Mouse (Mus musculus): Measurements from ENCODE around the gene Ttc1. TPM values are rescaled to one million over a fixed set of nuclear protein-coding genes. Genes with fewer than 3 reads are reported as not detected.

Ttc1 gene
- 77.5 and 83.9 TPM in 2 replicates for polyA plus RNA-seq (2016; fragmentation: Nextera tagmentation; extraction: Ambion mirVana)

DNA sequence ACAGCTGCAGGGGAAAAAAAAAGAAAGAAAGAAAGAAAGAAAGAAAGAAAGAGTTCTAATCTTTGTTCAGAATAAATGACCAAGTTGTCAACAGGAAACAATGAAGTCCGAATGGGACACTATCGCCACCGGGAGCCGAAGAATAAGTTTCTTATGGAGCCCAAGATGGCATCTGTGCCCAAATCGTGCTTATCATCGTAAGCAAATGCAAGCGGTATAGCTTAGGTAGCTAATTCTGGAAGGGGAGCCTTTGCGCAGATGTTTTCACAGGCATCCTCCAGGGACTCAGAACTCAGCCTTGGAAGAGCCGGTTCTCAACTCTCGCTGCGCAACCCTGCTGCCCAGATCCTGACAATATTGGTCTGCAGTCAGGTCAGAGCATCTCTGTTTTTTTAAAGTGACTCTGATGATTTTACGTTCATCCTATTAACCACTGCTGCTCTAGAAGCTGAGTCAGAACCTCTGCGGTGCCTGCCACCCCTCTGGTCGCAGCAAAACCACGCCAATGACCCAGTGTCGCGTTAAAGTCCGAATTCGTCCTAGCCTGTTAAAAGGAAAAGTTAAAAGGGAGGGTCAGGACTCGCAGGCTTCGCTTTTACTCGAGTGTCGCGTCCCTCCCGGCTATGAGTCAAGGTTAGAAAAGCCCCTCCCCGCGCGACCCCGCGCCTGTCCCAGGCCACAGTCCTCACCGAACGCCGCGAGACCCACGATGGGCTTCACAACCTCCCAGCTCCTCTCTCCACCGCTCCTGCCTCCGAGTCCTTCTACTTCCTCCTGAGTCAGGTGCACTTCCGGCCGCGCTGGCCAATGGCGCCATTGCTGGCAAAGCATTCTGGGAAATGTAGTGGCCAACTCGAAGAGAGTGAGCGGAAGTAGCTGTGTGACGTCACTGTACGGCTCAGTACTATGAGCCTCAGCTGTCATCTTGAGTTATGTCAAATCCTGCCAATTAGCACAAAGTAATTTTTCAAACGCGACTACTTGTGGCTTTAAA lies at the start of gene Ttc1:
Gene Ttc1 (minus strand): TSS at position 776 of the 994 bp plus-strand sequence.
- Histone ChIP-seq H3K9ac (peak within 1 kb of the TSS; percentile 77), H3K36me3 (replicated peaks) (peaks cover 23% of the 10 kb centered on the region), H3K4me2 (peak within 1 kb of the TSS; percentile 87), H3K9me3 (no peaks in the 10 kb centered on the region), H3K27me3 (no peaks in the 10 kb centered on the region; the same call in 1 of the 2 replicates), H3K4me1 (peaks cover 9% of the 10 kb centered on the region), H3K4me3 (replicated peaks) (peak within 1 kb of the TSS; percentile 72), H3K27ac (peak within 1 kb of the TSS; percentile 10; the same call in 1 of the 2 replicates)
- peak; percentile 99 for ATAC-seq (ENCODE audit: low FRiP score)
- WGBS: 3% methylated on average over 47 of the region's 47 CpGs

DNA sequence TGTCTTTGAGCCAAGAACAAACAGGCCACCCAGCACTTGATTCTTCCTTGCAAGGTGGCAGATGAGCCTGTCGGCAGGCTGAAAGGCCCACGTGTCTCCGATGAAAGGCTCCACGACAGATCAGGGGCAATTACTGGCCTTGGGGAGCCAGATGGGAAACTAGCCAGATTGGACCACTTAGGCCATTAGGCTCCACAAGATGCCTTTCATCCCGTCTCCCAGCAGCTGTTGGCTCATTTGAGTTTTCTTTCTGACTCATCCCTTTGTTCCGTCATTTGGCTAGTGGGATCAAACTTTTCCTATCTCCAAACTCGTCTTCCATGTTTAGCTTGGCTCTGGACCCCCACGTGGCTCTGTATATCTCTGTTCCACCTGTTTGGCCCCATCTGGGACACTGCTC lies 48.2 kb upstream of the Ttc1 start:
- Histone ChIP-seq H3K9me3 (no peaks in the 10 kb centered on the region), H3K36me3 (replicated peaks) (no peaks in the 10 kb centered on the region), H3K4me1 (no peaks in the 10 kb centered on the region), H3K9ac (no peak overlapping the region), H3K4me3 (replicated peaks) (no peak overlapping the region), H3K27me3 (no peaks in the 10 kb centered on the region), H3K27ac (no peak overlapping the region), H3K4me2 (no peak overlapping the region)
- no peak for ATAC-seq (ENCODE audit: low FRiP score)
- WGBS: 77% methylated on average over 8 of the region's 8 CpGs

DNA sequence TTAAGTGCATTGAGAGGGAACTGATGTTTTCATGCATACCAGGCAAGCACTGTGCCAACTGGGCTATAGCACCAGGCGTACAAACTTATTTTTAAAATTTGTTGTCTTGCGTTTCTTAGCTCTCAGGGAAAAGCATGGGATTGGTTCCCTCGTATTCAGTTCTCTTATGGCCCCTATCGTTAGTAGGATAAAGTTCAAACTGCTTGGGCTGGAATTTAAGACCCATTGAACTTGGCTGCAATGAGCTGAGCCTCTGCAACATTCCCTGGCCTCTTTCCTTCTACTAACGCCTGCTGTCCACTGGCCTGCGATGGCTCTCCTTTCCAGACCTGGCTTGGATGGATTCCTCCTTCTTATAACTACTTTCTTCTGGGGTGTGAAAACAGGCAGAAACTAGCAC lies 42.6 kb upstream of the Ttc1 start:
- no peaks in the 10 kb centered on the region for H3K36me3 ChIP-seq (replicated peaks)
- 89% methylated on average over 6 of the region's 6 CpGs for WGBS
- no peak overlapping the region for H3K4me2 ChIP-seq
- H3K4me1 ChIP-seq: no peaks in the 10 kb centered on the region
- no peaks in the 10 kb centered on the region for H3K9me3 ChIP-seq
- H3K27ac ChIP-seq: no peak overlapping the region
- H3K4me3 ChIP-seq (replicated peaks): no peak overlapping the region
- ATAC-seq (ENCODE audit: low FRiP score): no peak
- no peak overlapping the region for H3K9ac ChIP-seq
- no peaks in the 10 kb centered on the region for H3K27me3 ChIP-seq

DNA sequence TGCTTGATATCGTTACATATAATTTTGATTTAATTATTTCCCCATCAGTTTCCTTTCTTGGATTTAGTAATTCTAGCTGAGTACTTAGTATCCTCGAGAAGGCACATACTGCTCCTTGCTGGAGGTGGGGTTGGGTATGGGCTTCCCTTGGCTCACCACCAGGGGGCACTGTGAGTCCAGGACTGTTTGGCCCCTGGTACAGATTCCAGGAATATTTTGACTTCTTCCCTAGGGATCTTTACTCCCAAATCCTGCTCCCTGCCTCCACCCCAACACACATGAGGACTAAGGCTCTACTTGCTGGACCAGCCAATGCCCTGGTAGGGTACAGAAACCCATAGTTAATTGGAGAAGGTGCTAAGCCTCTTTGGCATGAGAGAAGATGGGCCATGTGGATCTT lies 36.0 kb upstream of the Ttc1 start:
- H3K4me3 ChIP-seq (replicated peaks): no peak overlapping the region
- H3K4me2 ChIP-seq: no peak overlapping the region
- no peaks in the 10 kb centered on the region for H3K36me3 ChIP-seq (replicated peaks)
- 17% methylated on average over 2 of the region's 2 CpGs for WGBS
- H3K9me3 ChIP-seq: no peaks in the 10 kb centered on the region
- ATAC-seq (ENCODE audit: low FRiP score): peak; percentile 46; the same call in 1 of the 2 replicates
- no peaks in the 10 kb centered on the region for H3K4me1 ChIP-seq
- no peaks in the 10 kb centered on the region; the same call in none of the 2 replicates for H3K27me3 ChIP-seq
- H3K9ac ChIP-seq: no peak overlapping the region
- no peak overlapping the region for H3K27ac ChIP-seq

DNA sequence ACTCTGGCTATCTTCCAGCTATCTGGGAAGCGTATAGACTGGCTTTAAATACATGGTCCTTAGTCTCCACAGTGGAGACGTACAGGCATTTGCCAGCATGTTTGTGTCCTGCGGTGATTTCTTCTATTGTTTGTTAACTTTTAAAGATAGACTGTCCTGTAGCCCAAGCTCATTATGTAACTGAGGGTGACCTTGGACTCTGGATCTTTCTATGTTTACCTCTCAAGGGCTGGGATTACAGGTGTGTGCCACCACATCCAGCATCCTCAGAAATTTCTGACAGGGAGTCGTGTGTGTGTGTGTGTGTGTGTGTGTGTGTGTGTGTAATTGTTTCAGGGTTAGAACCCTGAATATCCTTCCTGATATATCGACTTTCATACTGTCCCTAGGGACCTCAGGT lies 35.3 kb upstream of the Ttc1 start:
- WGBS: 81% methylated on average over 5 of the region's 5 CpGs
- Histone ChIP-seq H3K4me3 (replicated peaks) (no peak overlapping the region), H3K9ac (no peak overlapping the region), H3K27me3 (no peaks in the 10 kb centered on the region; the same call in none of the 2 replicates), H3K9me3 (no peaks in the 10 kb centered on the region), H3K4me1 (no peaks in the 10 kb centered on the region), H3K27ac (no peak overlapping the region), H3K36me3 (replicated peaks) (no peaks in the 10 kb centered on the region), H3K4me2 (no peak overlapping the region)
- no peak for ATAC-seq (ENCODE audit: low FRiP score)

DNA sequence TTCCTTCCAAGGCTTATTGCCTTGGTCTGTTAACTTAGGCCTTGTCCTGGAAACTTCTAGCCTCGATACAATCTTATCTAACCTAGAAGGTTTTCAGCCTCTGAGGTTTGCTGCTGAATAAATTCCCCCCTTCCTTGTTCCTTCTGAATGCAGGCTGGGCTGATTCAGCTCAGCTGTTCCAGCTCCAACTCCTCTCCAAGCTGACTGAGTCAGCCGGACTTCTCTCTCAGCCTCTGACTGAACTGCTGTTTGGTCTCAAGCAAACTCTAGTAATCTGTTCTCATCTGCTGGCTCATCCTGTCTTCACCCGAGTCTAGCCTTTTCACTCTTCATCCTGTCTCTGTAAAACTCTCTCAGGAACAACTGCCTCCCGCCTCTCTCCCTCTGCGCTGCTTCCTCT lies 31.7 kb upstream of the Ttc1 start:
- no peak overlapping the region for H3K27ac ChIP-seq
- no peak overlapping the region for H3K9ac ChIP-seq
- H3K4me2 ChIP-seq: no peak overlapping the region
- WGBS: 80% methylated on average over 5 of the region's 5 CpGs
- H3K4me1 ChIP-seq: peaks cover 8% of the 10 kb centered on the region; the same call in 1 of the 2 replicates
- no peaks in the 10 kb centered on the region for H3K36me3 ChIP-seq (replicated peaks)
- H3K27me3 ChIP-seq: peaks cover 22% of the 10 kb centered on the region
- no peaks in the 10 kb centered on the region for H3K9me3 ChIP-seq
- H3K4me3 ChIP-seq (replicated peaks): no peak overlapping the region
- no peak for ATAC-seq (ENCODE audit: low FRiP score)

DNA sequence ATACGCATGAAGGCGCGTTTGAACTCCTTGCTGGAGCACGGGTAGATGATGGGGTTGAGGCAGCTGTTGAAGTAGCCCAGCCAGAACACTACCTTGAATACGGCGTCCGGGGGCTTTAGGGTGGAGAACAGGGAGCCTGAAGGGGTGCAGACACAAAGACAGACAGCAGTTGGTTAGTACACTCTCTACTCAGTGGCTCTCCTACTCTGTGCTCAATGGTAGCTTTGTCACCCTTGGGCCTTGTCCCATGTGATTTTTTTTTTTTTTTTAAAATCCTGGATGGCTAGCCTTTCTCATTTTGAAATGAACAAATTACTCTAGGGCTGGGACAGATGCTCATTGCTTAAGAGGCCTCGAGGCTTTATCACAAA lies 28.5 kb upstream of the Ttc1 start:
- Histone ChIP-seq H3K4me3 (replicated peaks) (peak overlapping the region; percentile 41), H3K9ac (no peak overlapping the region), H3K4me1 (peaks cover 8% of the 10 kb centered on the region; the same call in 1 of the 2 replicates), H3K36me3 (replicated peaks) (no peaks in the 10 kb centered on the region), H3K27ac (no peak overlapping the region), H3K27me3 (peaks cover 33% of the 10 kb centered on the region), H3K4me2 (peak overlapping the region; percentile 66), H3K9me3 (no peaks in the 10 kb centered on the region)
- WGBS: 19% methylated on average over 8 of the region's 8 CpGs
- ATAC-seq (ENCODE audit: low FRiP score): 0 out of 2 replicates have a peak, but pooled peaks have one; percentile 20

DNA sequence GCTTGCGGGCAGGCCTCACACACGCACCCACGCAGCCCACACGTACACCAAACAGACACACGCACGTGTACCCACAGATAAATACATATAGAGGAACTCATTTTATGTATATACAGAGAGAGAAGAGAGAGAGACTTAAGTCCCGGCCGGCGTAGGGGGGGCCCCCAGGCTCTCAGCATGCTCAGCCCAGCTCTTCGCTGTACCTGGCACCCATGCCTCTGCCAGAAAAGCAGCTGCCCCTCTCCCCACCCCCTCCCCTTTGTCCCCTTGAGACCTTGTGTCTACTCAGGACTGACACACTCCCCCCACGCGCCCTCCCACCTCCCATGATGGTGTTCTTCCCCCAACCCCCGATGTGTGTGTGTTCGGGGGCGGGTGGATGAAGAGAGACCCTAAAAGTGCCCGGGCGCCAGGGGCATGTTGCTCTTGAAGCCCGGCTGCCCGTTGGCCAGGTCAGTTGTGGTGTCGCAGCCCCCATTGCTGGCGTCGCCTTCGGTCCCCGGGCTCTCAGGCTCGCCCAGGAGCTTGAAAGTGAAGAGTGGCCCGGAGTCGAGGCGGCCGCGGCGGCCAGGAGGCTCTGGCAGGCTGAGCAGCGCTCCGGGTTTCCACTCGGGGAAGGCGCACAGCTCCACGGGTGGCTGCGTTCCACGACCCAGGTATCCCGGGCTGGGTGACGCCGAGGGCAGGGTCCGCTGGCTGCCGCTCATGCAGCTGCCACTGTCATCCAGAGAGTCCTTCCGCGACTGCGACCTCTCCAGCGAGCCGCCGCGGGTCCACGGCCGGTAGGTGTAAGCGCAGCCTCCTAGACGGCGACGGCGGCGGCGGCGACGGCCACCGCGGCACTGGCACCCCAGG lies 27.9 kb upstream of the Ttc1 start:
- H3K27ac ChIP-seq: no peak overlapping the region
- peak; percentile 61 for ATAC-seq (ENCODE audit: low FRiP score)

DNA sequence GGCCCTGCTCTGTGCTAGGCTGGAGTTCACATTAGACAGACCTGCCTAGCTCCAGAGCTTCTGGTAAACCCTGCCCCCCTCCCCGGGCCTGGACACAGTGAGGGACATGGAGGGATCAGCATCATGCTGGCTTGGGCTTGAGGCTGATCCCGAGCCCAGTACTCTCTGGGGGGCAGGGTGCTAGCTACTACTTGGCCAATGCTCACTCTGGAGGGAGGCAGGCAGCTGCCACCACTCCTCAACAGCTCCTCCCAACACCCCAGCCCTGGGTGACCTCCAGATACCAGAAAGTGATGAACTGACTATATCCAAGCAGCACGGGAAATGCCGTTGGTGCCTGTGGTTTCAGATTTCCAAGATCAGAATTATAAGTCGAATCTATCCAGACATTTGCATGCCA lies 25.9 kb upstream of the Ttc1 start:
- peaks cover 8% of the 10 kb centered on the region; the same call in 1 of the 2 replicates for H3K4me1 ChIP-seq
- no peak overlapping the region for H3K4me3 ChIP-seq (replicated peaks)
- H3K27me3 ChIP-seq: peaks cover 33% of the 10 kb centered on the region
- no peak overlapping the region for H3K9ac ChIP-seq
- H3K27ac ChIP-seq: no peak overlapping the region
- no peaks in the 10 kb centered on the region for H3K36me3 ChIP-seq (replicated peaks)
- no peaks in the 10 kb centered on the region for H3K9me3 ChIP-seq
- no peak overlapping the region for H3K4me2 ChIP-seq
- ATAC-seq (ENCODE audit: low FRiP score): no peak
- WGBS: 65% methylated on average over 5 of the region's 5 CpGs

More for the DNA sequence above, 27.9 kb upstream of the Ttc1 start:
- Histone ChIP-seq H3K4me3 (replicated peaks) (peak overlapping the region; percentile 41), H3K4me1 (peaks cover 8% of the 10 kb centered on the region; the same call in 1 of the 2 replicates), H3K9ac (no peak overlapping the region), H3K9me3 (no peaks in the 10 kb centered on the region), H3K36me3 (replicated peaks) (no peaks in the 10 kb centered on the region), H3K27me3 (peaks cover 33% of the 10 kb centered on the region), H3K4me2 (peak overlapping the region; percentile 66)
- WGBS: 14% methylated on average over 60 of the region's 63 CpGs

DNA sequence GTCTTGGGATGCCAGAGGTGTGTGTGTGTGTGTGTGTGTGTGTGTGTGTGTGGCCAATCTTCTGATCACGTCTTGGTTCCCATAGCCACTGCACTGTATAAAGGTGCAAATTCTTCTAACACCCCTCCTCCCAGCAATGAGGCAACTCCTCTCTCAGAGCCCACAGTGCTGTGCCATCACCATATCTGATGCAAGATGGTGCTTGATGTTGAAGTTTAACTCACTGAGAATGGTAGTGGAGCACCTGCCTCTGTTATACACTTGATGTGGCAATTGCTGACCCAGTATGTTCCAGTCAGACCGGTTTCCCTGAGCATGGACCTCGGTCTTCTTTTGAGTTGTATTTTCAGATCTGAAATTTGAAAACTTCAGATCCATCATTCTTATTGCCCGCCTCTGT lies 22.3 kb upstream of the Ttc1 start:
- Histone ChIP-seq H3K4me3 (replicated peaks) (no peak overlapping the region), H3K27ac (no peak overlapping the region), H3K27me3 (peaks cover 36% of the 10 kb centered on the region), H3K9ac (no peak overlapping the region), H3K36me3 (replicated peaks) (no peaks in the 10 kb centered on the region), H3K4me2 (no peak overlapping the region), H3K4me1 (0 out of 2 replicates have a peak, but pooled peaks cover 3% of the 10 kb centered on the region), H3K9me3 (no peaks in the 10 kb centered on the region)
- WGBS: 87% methylated on average over 4 of the region's 4 CpGs
- ATAC-seq (ENCODE audit: low FRiP score): no peak

DNA sequence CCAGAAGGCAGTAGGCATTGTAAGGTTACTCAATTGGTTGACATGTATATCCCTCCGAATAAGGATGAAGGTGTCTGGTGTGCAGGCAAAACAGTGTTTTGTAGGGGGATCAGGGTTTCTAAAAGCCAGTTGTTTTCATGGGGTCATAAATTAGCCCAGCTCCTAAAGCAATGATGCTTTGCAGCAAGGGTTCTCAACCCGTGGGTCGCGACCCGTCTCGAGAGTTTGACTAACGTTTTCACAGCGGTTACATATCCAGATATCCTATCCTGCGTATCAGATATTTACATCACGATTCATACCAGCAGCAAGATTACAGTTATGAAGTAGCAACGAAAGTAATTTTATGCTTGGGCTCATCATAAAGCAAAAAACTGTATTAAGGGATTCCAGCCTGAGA lies 19.9 kb upstream of the Ttc1 start:
- ATAC-seq (ENCODE audit: low FRiP score): no peak
- Histone ChIP-seq H3K4me1 (0 out of 2 replicates have a peak, but pooled peaks cover 3% of the 10 kb centered on the region), H3K4me3 (replicated peaks) (no peak overlapping the region), H3K4me2 (no peak overlapping the region), H3K9me3 (no peaks in the 10 kb centered on the region), H3K9ac (no peak overlapping the region), H3K36me3 (replicated peaks) (no peaks in the 10 kb centered on the region), H3K27me3 (peaks cover 36% of the 10 kb centered on the region), H3K27ac (no peak overlapping the region)
- 79% methylated on average over 11 of the region's 11 CpGs for WGBS

All from forebrain, embryonic 12.5 days (tissue).